Mouse (Mus musculus) MEL (cell line): ENCODE data around the gene Polr2e. TPM values are rescaled to one million over a fixed set of nuclear protein-coding genes. Genes with fewer than 3 reads are reported as not detected.

Experiments used
- DNase-seq: peaks from one replicate; pipeline ENCODE4 v3.0.0; 2011; ENCODE audit warnings: low read depth, low spot score
- H3K27ac ChIP-seq: 2 replicates; pipeline ENCODE4 v1.5.1; 2012; ENCODE audit warnings: low read depth, mild to moderate bottlenecking, control low read depth, low read length, moderate library complexity; ENCODE audit not compliant: control insufficient read depth
- H3K27me3 ChIP-seq, 2 experiments: fragments of 150-350 bp in 1 of 2; sonication (generic) in 1 of 2; 2 replicates each; pipeline ENCODE4 v1.6.1; 2012; ENCODE audit warnings: low read length in 2 of 2, mild to moderate bottlenecking in 2 of 2, improper control_type of control experiment in 1 of 2, moderate library complexity in 1 of 2; ENCODE audit not compliant: insufficient read depth in 2 of 2, control insufficient read depth in 1 of 2
- H3K36me3 ChIP-seq, 2 experiments: 2 replicates each; pipeline ENCODE4 v1.6.1; 2012 to 2014; ENCODE audit warnings: low read length in 2 of 2, improper control_type of control experiment in 1 of 2, inconsistent platforms in 1 of 2, mild to moderate bottlenecking in 1 of 2; ENCODE audit not compliant: insufficient read depth in 2 of 2, control insufficient read depth in 1 of 2
- H3K4me1 ChIP-seq, 2 experiments: fragments of 150-350 bp in 1 of 2; sonication (generic) in 1 of 2; 2 replicates each; pipeline ENCODE4 v1.6.1; 2012; ENCODE audit warnings: low read length in 2 of 2, improper control_type of control experiment in 1 of 2, mild to moderate bottlenecking in 1 of 2; ENCODE audit not compliant: insufficient read depth in 2 of 2, control insufficient read depth in 1 of 2
- H3K4me3 ChIP-seq, 2 experiments: fragments of 150-350 bp in 1 of 2; sonication (generic) in 1 of 2; 2 replicates each; pipeline ENCODE4 v1.5.1; 2012; ENCODE audit warnings: low read depth in 2 of 2, low read length in 2 of 2, mild to moderate bottlenecking in 2 of 2, moderate library complexity in 2 of 2, control low read depth in 1 of 2, improper control_type of control experiment in 1 of 2; ENCODE audit not compliant: control insufficient read depth in 1 of 2, insufficient read depth in 1 of 2
- H3K79me2 ChIP-seq: 2 replicates; pipeline ENCODE4 v1.6.1; 2012; ENCODE audit warnings: mild to moderate bottlenecking, low read length, moderate library complexity; ENCODE audit not compliant: control insufficient read depth, poor library complexity, insufficient read depth
- H3K9ac ChIP-seq: 2 replicates; pipeline ENCODE4 v1.6.1; 2012; ENCODE audit warnings: low read depth, mild to moderate bottlenecking, control low read depth, low read length, moderate library complexity; ENCODE audit not compliant: control insufficient read depth, poor library complexity, severe bottlenecking
- H3K9me3 ChIP-seq: fragments of 150-350 bp; sonication (generic); replicated peaks from 2 replicates; pipeline ENCODE4 v1.6.1; 2012; ENCODE audit warnings: mild to moderate bottlenecking, low read length, improper control_type of control experiment, moderate library complexity; ENCODE audit not compliant: insufficient read depth
- CTCF ChIP-seq, 3 experiments: IDR thresholded peaks in 2 of 3; conservative IDR thresholded peaks in 1 of 3; 2 replicates each; pipeline ENCODE4 v1.5.1; 2011 to 2012; ENCODE audit warnings: low read length in 3 of 3, low read depth in 2 of 3, mild to moderate bottlenecking in 2 of 3, improper control_type of control experiment in 1 of 3, inconsistent platforms in 1 of 3, mixed read lengths in 1 of 3, moderate library complexity in 1 of 3; ENCODE audit not compliant: control insufficient read depth in 1 of 3, insufficient read depth in 1 of 3, poor library complexity in 1 of 3, severe bottlenecking in 1 of 3
- ELF1 ChIP-seq: IDR thresholded peaks from 2 replicates; pipeline ENCODE4 v1.6.1; 2014; ENCODE audit warnings: low read depth, mild to moderate bottlenecking, inconsistent platforms, low read length, improper control_type of control experiment, moderate library complexity
- EP300 ChIP-seq, 2 experiments: IDR thresholded peaks; 2 replicates each; pipeline ENCODE4 v1.6.1; 2011; ENCODE audit warnings: improper control_type of control experiment in 2 of 2, low read length in 2 of 2, low read depth in 1 of 2, mild to moderate bottlenecking in 1 of 2
- GABPA ChIP-seq: IDR thresholded peaks from 2 replicates; pipeline ENCODE4 v1.6.1; 2012; ENCODE audit warnings: low read depth, mild to moderate bottlenecking, inconsistent platforms, low read length, improper control_type of control experiment, moderate library complexity
- MAFK ChIP-seq: IDR thresholded peaks from 2 replicates; pipeline ENCODE4 v1.6.1; 2011; ENCODE audit warnings: low read depth, mild to moderate bottlenecking, low read length, improper control_type of control experiment, borderline replicate concordance
- MAX ChIP-seq: IDR thresholded peaks from 2 replicates; pipeline ENCODE4 v1.6.1; 2011; ENCODE audit warnings: low read length, improper control_type of control experiment
- MAZ ChIP-seq: IDR thresholded peaks from 2 replicates; pipeline ENCODE4 v1.6.1; 2012; ENCODE audit warnings: low read depth, mild to moderate bottlenecking, inconsistent platforms, low read length, improper control_type of control experiment
- NELFE ChIP-seq: IDR thresholded peaks from 2 replicates; pipeline ENCODE4 v1.6.1; 2011; ENCODE audit warnings: low read depth, low read length, improper control_type of control experiment
- RCOR1 ChIP-seq: IDR thresholded peaks from 2 replicates; pipeline ENCODE4 v1.6.1; 2012; ENCODE audit warnings: low read depth, mild to moderate bottlenecking, inconsistent platforms, low read length, improper control_type of control experiment
- SMC3 ChIP-seq: IDR thresholded peaks from 2 replicates; pipeline ENCODE4 v1.6.1; 2011; ENCODE audit warnings: low read depth, low read length, improper control_type of control experiment
- TAL1 ChIP-seq: IDR thresholded peaks from 2 replicates; pipeline ENCODE4 v1.6.1; 2012; ENCODE audit warnings: mild to moderate bottlenecking, inconsistent platforms, low read length, moderate library complexity, mixed read lengths
- TBP ChIP-seq: IDR thresholded peaks from 2 replicates; pipeline ENCODE4 v1.8.0; 2011; ENCODE audit warnings: low read depth, low read length, improper control_type of control experiment
- ZC3H11A ChIP-seq: IDR thresholded peaks from 2 replicates; pipeline ENCODE4 v1.6.1; 2012; ENCODE audit warnings: low read depth, mild to moderate bottlenecking, inconsistent platforms, low read length, improper control_type of control experiment
- ZMIZ1 ChIP-seq: IDR thresholded peaks from 2 replicates; pipeline ENCODE4 v1.6.1; 2012; ENCODE audit warnings: low read depth, mild to moderate bottlenecking, inconsistent platforms, low read length, improper control_type of control experiment, moderate library complexity
- ZNF384 ChIP-seq: IDR thresholded peaks from 2 replicates; pipeline ENCODE4 v1.6.1; 2012; ENCODE audit warnings: low read depth, mild to moderate bottlenecking, inconsistent platforms, low read length, improper control_type of control experiment
- polyA plus RNA-seq, 2 experiments: library from polyadenylated mRNA; stranded (reverse) in 1 of 2; unstranded in 1 of 2; fragments of >175 nt in 1 of 2; fragments of >200 nt in 1 of 2; gene quantifications; 2 replicates each; pipeline versions ENCODE4 v1.2.1 to v1.2.4; 2012; ENCODE audit warnings: low replicate concordance in 2 of 2, low read depth in 1 of 2; ENCODE audit not compliant: insufficient read length in 2 of 2, insufficient read depth in 1 of 2, missing spikeins in 1 of 2
- total RNA-seq: library from RNA; depleted of rRNA; stranded (reverse); fragments of 300-350 nt; gene quantifications from 2 replicates; pipeline ENCODE4 v1.2.3, GENCODE M21; 2012

Gene Polr2e
- total and polyA plus RNA-seq, 3 experiments: 169 to 279 (median 258) TPM

GRCm38 (mm10) chr10:80021320-80021641, 18.3 kb downstream of the Polr2e start:
- Histone ChIP-seq H3K27ac (no peak overlapping the region), H3K9ac (no peak overlapping the region), H3K36me3 (peaks cover 2 to 31% of the 10 kb centered on the region in 2 experiments; a peak in 3 of 4 replicates), H3K79me2 (peaks cover 12% of the 10 kb centered on the region), H3K27me3 (no peaks in the 10 kb centered on the region), H3K9me3 (no peaks in the 10 kb centered on the region), H3K4me1 (peaks cover 12 to 33% of the 10 kb centered on the region in 2 experiments), H3K4me3 (no peak overlapping the region)
- no peak for DNase-seq
- TF ChIP-seq TAL1 (no peak), EP300 (IDR thresholded peaks at IDR 0.05; ENCODE audit: low read depth in 1 of 2, low read length in 2 of 2) (no peak), MAFK (no peak), RCOR1 (no peak), GABPA (no peak), NELFE (no peak)

- H3K9ac ChIP-seq: no peak overlapping the region
- TF ChIP-seq ELF1: no peak
- no peak for TF ChIP-seq MAZ
- TF ChIP-seq SMC3: 0 out of 2 replicates have a peak, but pooled peaks have one; percentile 13
- TF ChIP-seq TBP: no peak
- peak; percentile 15 to 34 (median 17); a peak in 3 of 6 replicates for TF ChIP-seq CTCF (IDR thresholded peaks at IDR 0.05 in 2 of 3, conservative IDR thresholded peaks at IDR 0.05 in 1 of 3; ENCODE audit: control insufficient read depth in 1 of 3, insufficient read depth in 1 of 3, low read depth in 2 of 3, low read length in 3 of 3, poor library complexity in 1 of 3, severe bottlenecking in 1 of 3)
- no peak for TF ChIP-seq MAX
- H3K4me1 ChIP-seq: peaks cover 12 to 37% of the 10 kb centered on the region in 2 experiments
- no peak overlapping the region for H3K27ac ChIP-seq
- H3K36me3 ChIP-seq: peaks cover 2 to 31% of the 10 kb centered on the region in 2 experiments; a peak in 3 of 4 replicates
- no peaks in the 10 kb centered on the region for H3K27me3 ChIP-seq
- H3K9me3 ChIP-seq: no peaks in the 10 kb centered on the region
- peaks cover 12% of the 10 kb centered on the region for H3K79me2 ChIP-seq
- peak; percentile 29 for DNase-seq
- no peak overlapping the region for H3K4me3 ChIP-seq
These were observed 18.8 kb downstream of the Polr2e start for GRCm38 (mm10) chr10:80020603-80021319.

GRCm38 (mm10) chr10:80020191-80020590, 19.4 kb downstream of the Polr2e start:
- Histone ChIP-seq H3K9ac (no peak overlapping the region), H3K36me3 (peaks cover 2 to 30% of the 10 kb centered on the region in 2 experiments; a peak in 3 of 4 replicates)

More at GRCm38 (mm10) chr10:80020191-80020590, 19.4 kb downstream of the Polr2e start:
- H3K4me3 ChIP-seq: no peak overlapping the region
- H3K79me2 ChIP-seq: peaks cover 12% of the 10 kb centered on the region
- TF ChIP-seq ZNF384: no peak
- TF ChIP-seq ZMIZ1: no peak
- no peak for TF ChIP-seq MAX
- TF ChIP-seq ZC3H11A: no peak
- no peak overlapping the region for H3K27ac ChIP-seq
- H3K4me1 ChIP-seq: peaks cover 12 to 36% of the 10 kb centered on the region in 2 experiments
- H3K27me3 ChIP-seq: no peaks in the 10 kb centered on the region
- no peaks in the 10 kb centered on the region for H3K9me3 ChIP-seq
- DNase-seq: no peak
